Mouse (Mus musculus) midbrain, embryonic 12.5 days (tissue): ENCODE measurements around the gene Lcmt1. TPM values are rescaled to one million over a fixed set of nuclear protein-coding genes. Genes with fewer than 3 reads are reported as not detected.

Experiments
- ATAC-seq: fragments of 200-750 bp; cut with Nextera tagmentation; 2 replicates; pipeline ENCODE4 v1.8.0; 2017; ENCODE audit warnings: low read depth, moderate TSS enrichment, moderate library complexity; ENCODE audit not compliant: low FRiP score
- H3K27ac ChIP-seq: fragments of 300-500 bp; sonication (generic); replicated peaks from 2 replicates; pipeline ENCODE4 v1.5.1; 2016; ENCODE audit warnings: mild to moderate bottlenecking
- H3K27me3 ChIP-seq: fragments of 300-500 bp; sonication (generic); 2 replicates; pipeline ENCODE4 v1.6.1; 2016; ENCODE audit warnings: mild to moderate bottlenecking
- H3K36me3 ChIP-seq: fragments of 300-500 bp; sonication (generic); 2 replicates; pipeline ENCODE4 v1.6.1; 2016
- H3K4me1 ChIP-seq: fragments of 300-500 bp; sonication (generic); 2 replicates; pipeline ENCODE4 v1.6.1; 2016
- H3K4me2 ChIP-seq: fragments of 300-500 bp; sonication (generic); replicated peaks from 2 replicates; pipeline ENCODE4 v1.6.1; 2016; ENCODE audit warnings: mild to moderate bottlenecking, moderate library complexity
- H3K4me3 ChIP-seq: fragments of 300-500 bp; sonication (generic); 2 replicates; pipeline ENCODE4 v1.5.1; 2016; ENCODE audit warnings: mild to moderate bottlenecking
- H3K9ac ChIP-seq: fragments of 300-500 bp; sonication (generic); replicated peaks from 2 replicates; pipeline ENCODE4 v1.6.1; 2016; ENCODE audit warnings: mild to moderate bottlenecking, moderate library complexity
- H3K9me3 ChIP-seq: fragments of 300-500 bp; sonication (generic); 2 replicates; pipeline ENCODE4 v1.6.1; 2016; ENCODE audit warnings: mild to moderate bottlenecking
- WGBS: fragments of 180-500 bp; shearing (Covaris S2); methylation state at CpG from one replicate; pipeline ENCODE4 v1.1.7; 2016; 5-methylcytosine and 5-hydroxymethylcytosine counted together
- polyA plus RNA-seq: library from polyadenylated mRNA; unstranded; fragments of >200 nt; fragmentation: Nextera tagmentation; extraction: Ambion mirVana; gene quantifications from 2 replicates; pipeline ENCODE4 v1.2.1, GENCODE M21; 2016

Gene Lcmt1
- polyA plus RNA-seq, 1 experiment from 2014 or later: 62.3 TPM

DNA sequence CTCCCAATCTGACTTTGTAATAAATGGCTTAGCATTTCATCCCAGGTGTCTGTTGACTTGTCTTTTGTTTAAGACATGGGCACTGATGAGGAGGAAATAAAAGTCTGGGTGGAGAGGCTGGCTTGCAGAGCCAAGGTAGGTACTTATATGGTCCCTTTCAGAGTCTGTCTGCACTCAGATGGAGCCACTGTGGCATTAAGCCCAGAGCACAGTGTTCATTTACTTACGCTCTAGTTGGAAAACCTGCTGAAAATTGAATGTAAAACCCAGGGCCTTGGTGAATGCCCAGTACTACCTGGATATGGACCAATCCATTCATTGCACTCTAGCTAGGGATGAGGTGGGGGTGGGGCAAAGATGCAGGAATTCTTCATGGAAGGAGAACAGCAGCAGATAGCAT is 98.4 kb downstream of the Lcmt1 start:
- H3K36me3 ChIP-seq: no peaks in the 10 kb centered on the region
- no peak for ATAC-seq
- H3K9me3 ChIP-seq: no peaks in the 10 kb centered on the region
- no peaks in the 10 kb centered on the region for H3K4me1 ChIP-seq
- no peak overlapping the region for H3K9ac ChIP-seq
- H3K4me3 ChIP-seq: no peak overlapping the region
- whole genome bisulfite sequencing: 89% methylated on average over 1 of the region's 1 CpGs
- no peak overlapping the region for H3K4me2 ChIP-seq
- no peaks in the 10 kb centered on the region for H3K27me3 ChIP-seq
- H3K27ac ChIP-seq: no peak overlapping the region

Other genes with a start within 250 kb of the Lcmt1 start
- gene Tnrc6a, start 245.9 kb upstream of the Lcmt1 start, polyA plus RNA-seq: 79.5 and 82.6 TPM in 2 replicates
- 0.09 TPM in 1 of 2 replicates, not detected in the other for gene Slc5a11, start 155.0 kb upstream of the Lcmt1 start, polyA plus RNA-seq
- gene Arhgap17, start 131 bp downstream of the Lcmt1 start, polyA plus RNA-seq: 24.7 and 25.7 TPM in 2 replicates
- gene Aqp8, start 92.5 kb downstream of the Lcmt1 start, polyA plus RNA-seq: 0.31 and 0.54 TPM in 2 replicates
- gene Zkscan2, start 130.7 kb downstream of the Lcmt1 start, polyA plus RNA-seq: 12.6 and 12.7 TPM in 2 replicates